Mouse (Mus musculus): ENCODE measurements around the gene Abca1. TPM values are rescaled to one million over a fixed set of nuclear protein-coding genes. Genes with fewer than 3 reads are reported as not detected.

The Abca1 gene
- polyA plus RNA-seq, 1 experiment from 2014 or later = 2.0 TPM

DNA sequence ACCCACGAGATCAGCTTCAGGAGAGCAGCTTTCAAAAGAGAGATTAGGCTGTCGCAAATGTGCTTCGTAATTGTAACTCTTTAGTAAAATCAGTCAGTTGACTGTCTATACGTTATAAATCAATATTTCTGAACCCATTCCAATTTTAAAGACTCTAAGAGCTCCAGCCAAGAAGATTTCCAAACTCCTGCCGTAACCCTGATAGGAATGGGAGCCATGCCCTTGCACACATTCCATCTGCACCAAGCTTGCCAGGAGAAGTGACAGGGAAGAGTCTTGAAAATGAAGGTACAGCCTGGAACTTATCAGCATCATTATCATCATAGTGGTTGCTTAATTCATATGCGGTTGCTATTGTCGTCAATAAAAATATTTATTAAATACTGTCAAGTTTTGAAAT, 15.2 kb upstream of the Abca1 start:
- no peak for DNase-seq (ENCODE audit: low spot score)
- no peaks in the 10 kb centered on the region for H3K4me1 ChIP-seq
- no peaks in the 10 kb centered on the region for H3K36me3 ChIP-seq
- H3K27me3 ChIP-seq (ENCODE audit: low read depth, poor library complexity, severe bottlenecking) = no peaks in the 10 kb centered on the region
- H3K4me3 ChIP-seq = no peak overlapping the region
- WGBS = 93% methylated on average over 7 of the region's 7 CpGs
- no peaks in the 10 kb centered on the region for H3K9me3 ChIP-seq (replicated peaks)
- no peak overlapping the region for H3K27ac ChIP-seq (replicated peaks)

DNA sequence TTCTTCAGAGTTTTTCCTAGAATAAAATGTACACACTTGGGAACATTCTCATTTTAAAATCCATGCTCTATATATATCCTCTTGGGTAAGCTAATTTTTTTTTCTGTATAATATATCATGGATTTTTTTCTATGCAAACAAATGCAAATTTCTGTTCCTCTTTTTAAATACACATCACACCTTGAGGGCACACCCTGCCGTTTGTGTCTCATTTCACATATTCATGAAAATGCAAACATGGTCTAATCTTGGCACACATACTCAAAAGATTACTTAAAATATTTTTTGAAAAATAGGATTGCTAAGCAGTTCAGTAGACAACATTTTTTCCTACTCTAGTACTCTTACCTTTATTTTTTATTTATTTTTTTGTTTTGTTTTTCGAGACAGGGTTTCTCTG, 10.7 kb upstream of the Abca1 start:
- H3K27ac ChIP-seq (replicated peaks) = no peak overlapping the region
- no peak overlapping the region for H3K4me3 ChIP-seq
- 89% methylated on average over 2 of the region's 2 CpGs for WGBS
- no peaks in the 10 kb centered on the region for H3K36me3 ChIP-seq
- H3K4me1 ChIP-seq = no peaks in the 10 kb centered on the region
- H3K9me3 ChIP-seq (replicated peaks) = no peaks in the 10 kb centered on the region
- DNase-seq (ENCODE audit: low spot score) = no peak
- no peaks in the 10 kb centered on the region for H3K27me3 ChIP-seq (ENCODE audit: low read depth, poor library complexity, severe bottlenecking)

DNA sequence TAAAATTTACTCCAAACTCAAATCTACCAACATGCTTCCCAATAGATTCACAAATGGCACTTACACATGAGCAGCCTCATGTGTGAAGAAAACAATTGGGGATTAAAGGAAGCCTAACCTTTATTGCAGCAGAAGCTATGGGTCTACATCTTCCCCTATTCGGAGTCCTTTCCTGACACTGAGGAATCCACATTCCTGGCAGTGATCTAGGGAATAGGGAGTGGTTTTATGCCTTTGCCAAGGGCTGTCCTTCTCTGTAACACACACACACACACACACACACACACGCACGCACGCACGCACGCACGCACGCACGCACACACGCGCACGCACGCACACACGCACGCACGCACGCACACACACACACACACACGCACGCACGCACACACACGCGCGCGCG, 5.5 kb upstream of the Abca1 start:
- no peaks in the 10 kb centered on the region for H3K36me3 ChIP-seq
- H3K27ac ChIP-seq (replicated peaks) = no peak overlapping the region
- H3K4me1 ChIP-seq = peaks cover 1% of the 10 kb centered on the region
- no peak for DNase-seq (ENCODE audit: low spot score)
- no peak overlapping the region for H3K4me3 ChIP-seq
- no peaks in the 10 kb centered on the region for H3K9me3 ChIP-seq (replicated peaks)
- peaks cover 15% of the 10 kb centered on the region for H3K27me3 ChIP-seq (ENCODE audit: low read depth, poor library complexity, severe bottlenecking)
- WGBS = 77% methylated on average over 11 of the region's 25 CpGs

DNA sequence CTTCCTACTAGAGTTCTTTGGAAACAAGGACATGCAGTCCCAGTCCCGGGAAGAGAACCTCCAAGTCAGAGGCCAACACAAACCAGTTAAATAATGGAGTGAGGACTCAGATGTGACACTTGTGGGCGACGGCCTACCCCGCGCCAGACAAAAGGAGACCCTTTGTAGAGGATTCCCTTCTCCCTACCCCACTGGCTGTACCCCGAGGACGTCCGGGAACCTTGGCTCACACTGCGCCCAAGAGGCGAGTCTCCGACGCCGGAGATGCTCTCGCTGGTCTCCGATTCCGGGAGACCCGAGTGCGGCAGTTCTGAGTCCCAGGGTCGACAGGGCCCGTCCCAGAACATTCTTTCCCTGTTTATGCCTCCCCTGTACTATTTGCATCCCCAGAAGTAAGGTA, 519 bp downstream of the Abca1 start:
- peaks cover 29% of the 10 kb centered on the region for H3K27me3 ChIP-seq (ENCODE audit: low read depth, poor library complexity, severe bottlenecking)
- WGBS = under 1% methylated on average over 20 of the region's 20 CpGs
- peak overlapping the region; percentile 67 for H3K4me3 ChIP-seq
- H3K36me3 ChIP-seq = no peaks in the 10 kb centered on the region
- H3K9me3 ChIP-seq (replicated peaks) = no peaks in the 10 kb centered on the region
- peak; percentile 53 for DNase-seq (ENCODE audit: low spot score)
- H3K4me1 ChIP-seq = peaks cover 21% of the 10 kb centered on the region
- peak overlapping the region; percentile 77 for H3K27ac ChIP-seq (replicated peaks)

GRCm38 (mm10) chr4:53158634-53159033, 1.1 kb downstream of the Abca1 start:
- H3K36me3 ChIP-seq = no peaks in the 10 kb centered on the region
- DNase-seq (ENCODE audit: low spot score) = peak; percentile 74
- peaks cover 25% of the 10 kb centered on the region for H3K4me1 ChIP-seq
- WGBS = 2% methylated on average over 18 of the region's 18 CpGs
- peak overlapping the region; percentile 77; the same call in 1 of the 2 replicates for H3K27ac ChIP-seq (replicated peaks)
- H3K9me3 ChIP-seq (replicated peaks) = no peaks in the 10 kb centered on the region
- H3K4me3 ChIP-seq = peak overlapping the region; percentile 67
- peaks cover 29% of the 10 kb centered on the region for H3K27me3 ChIP-seq (ENCODE audit: low read depth, poor library complexity, severe bottlenecking)

GRCm38 (mm10) chr4:53155471-53155870, 4.2 kb downstream of the Abca1 start:
- H3K27ac ChIP-seq (replicated peaks) = no peak overlapping the region
- peaks cover 37% of the 10 kb centered on the region for H3K4me1 ChIP-seq
- 90% methylated on average over 11 of the region's 11 CpGs for WGBS
- H3K27me3 ChIP-seq (ENCODE audit: low read depth, poor library complexity, severe bottlenecking) = peaks cover 17% of the 10 kb centered on the region
- H3K36me3 ChIP-seq = no peaks in the 10 kb centered on the region
- no peaks in the 10 kb centered on the region for H3K9me3 ChIP-seq (replicated peaks)
- no peak for DNase-seq (ENCODE audit: low spot score)
- H3K4me3 ChIP-seq = no peak overlapping the region

DNA sequence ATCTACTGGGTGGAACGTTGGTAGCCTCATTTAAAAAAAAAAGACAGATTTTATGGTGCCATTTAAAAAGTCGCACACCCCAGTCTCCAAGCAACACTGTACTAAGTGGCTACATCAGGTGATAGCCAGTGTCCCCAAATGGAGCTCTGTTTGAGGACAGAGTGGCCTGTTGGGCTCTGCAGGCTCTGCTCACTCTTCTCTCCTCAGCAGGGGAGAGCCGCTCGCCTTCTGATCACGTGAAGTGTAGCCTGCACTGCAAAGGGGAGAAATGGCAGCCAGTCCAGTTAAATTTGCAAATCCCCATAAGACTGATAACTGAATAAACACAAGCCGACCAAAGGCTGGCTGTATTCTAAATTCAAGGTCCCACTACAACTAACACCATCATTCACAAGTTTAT, 6.0 kb downstream of the Abca1 start:
- WGBS = 54% methylated on average over 6 of the region's 6 CpGs
- no peaks in the 10 kb centered on the region for H3K36me3 ChIP-seq
- no peak overlapping the region for H3K27ac ChIP-seq (replicated peaks)
- H3K9me3 ChIP-seq (replicated peaks) = no peaks in the 10 kb centered on the region
- H3K4me3 ChIP-seq = no peak overlapping the region
- 0 out of 2 replicates have a peak, but pooled peaks cover 3% of the 10 kb centered on the region for H3K27me3 ChIP-seq (ENCODE audit: low read depth, poor library complexity, severe bottlenecking)
- peaks cover 22% of the 10 kb centered on the region for H3K4me1 ChIP-seq
- DNase-seq (ENCODE audit: low spot score) = no peak

DNA sequence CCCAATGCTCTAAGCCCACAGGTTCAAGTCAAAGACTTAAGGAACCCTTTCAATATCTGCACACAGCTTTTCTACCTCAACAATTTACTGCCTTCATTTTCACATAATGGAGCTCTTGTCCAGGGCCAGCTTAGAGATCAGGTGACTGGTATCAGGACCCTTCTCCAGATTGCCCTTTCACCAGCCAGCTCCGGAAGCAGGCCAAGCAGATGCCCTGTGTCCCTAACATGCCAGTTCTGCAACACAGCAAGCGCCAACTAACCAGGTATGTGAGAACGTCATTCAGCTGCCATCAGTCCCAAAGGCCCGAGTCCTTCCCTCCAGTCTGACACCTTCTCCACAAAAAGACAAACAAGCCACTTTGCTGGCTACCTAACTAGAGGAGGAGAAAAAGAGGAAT, 6.6 kb downstream of the Abca1 start:
- Histone ChIP-seq H3K4me3 (no peak overlapping the region), H3K36me3 (no peaks in the 10 kb centered on the region), H3K9me3 (replicated peaks) (no peaks in the 10 kb centered on the region), H3K27me3 (ENCODE audit: low read depth, poor library complexity, severe bottlenecking) (no peaks in the 10 kb centered on the region), H3K4me1 (peaks cover 18% of the 10 kb centered on the region), H3K27ac (replicated peaks) (no peak overlapping the region)
- WGBS = 76% methylated on average over 4 of the region's 4 CpGs
- no peak for DNase-seq (ENCODE audit: low spot score)

DNA sequence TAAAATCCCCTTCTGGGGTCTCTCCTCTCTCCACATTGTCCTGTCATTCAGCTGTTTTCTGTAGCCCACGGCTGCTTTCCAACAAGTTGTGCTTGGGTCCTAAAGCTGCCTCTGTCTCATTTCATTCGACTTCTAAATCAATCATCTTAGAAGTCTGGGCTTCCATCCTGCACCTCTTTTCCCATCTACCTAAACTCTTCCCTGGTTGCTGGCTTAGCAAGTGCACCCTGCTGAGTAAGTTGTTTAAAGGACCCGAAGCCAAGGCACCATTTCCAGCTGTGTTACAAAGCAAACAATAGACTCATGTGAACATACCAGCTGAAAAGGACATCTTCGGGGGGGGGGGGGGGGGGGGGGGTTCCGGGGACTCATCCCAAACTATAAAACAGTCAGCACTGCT, 7.0 kb downstream of the Abca1 start:
- no peaks in the 10 kb centered on the region for H3K9me3 ChIP-seq (replicated peaks)
- H3K36me3 ChIP-seq = no peaks in the 10 kb centered on the region
- no peak overlapping the region for H3K4me3 ChIP-seq
- no peak overlapping the region for H3K27ac ChIP-seq (replicated peaks)
- H3K27me3 ChIP-seq (ENCODE audit: low read depth, poor library complexity, severe bottlenecking) = no peaks in the 10 kb centered on the region
- no peak for DNase-seq (ENCODE audit: low spot score)
- WGBS = 13% methylated on average over 5 of the region's 5 CpGs
- H3K4me1 ChIP-seq = peaks cover 18% of the 10 kb centered on the region

GRCm38 (mm10) chr4:53150516-53150915, 9.2 kb downstream of the Abca1 start:
- no peak overlapping the region for H3K4me3 ChIP-seq
- no peak overlapping the region for H3K27ac ChIP-seq (replicated peaks)
- 79% methylated on average over 8 of the region's 8 CpGs for WGBS
- no peak for DNase-seq (ENCODE audit: low spot score)
- no peaks in the 10 kb centered on the region for H3K36me3 ChIP-seq
- peaks cover 23% of the 10 kb centered on the region for H3K4me1 ChIP-seq
- no peaks in the 10 kb centered on the region for H3K27me3 ChIP-seq (ENCODE audit: low read depth, poor library complexity, severe bottlenecking)
- H3K9me3 ChIP-seq (replicated peaks) = no peaks in the 10 kb centered on the region

DNA sequence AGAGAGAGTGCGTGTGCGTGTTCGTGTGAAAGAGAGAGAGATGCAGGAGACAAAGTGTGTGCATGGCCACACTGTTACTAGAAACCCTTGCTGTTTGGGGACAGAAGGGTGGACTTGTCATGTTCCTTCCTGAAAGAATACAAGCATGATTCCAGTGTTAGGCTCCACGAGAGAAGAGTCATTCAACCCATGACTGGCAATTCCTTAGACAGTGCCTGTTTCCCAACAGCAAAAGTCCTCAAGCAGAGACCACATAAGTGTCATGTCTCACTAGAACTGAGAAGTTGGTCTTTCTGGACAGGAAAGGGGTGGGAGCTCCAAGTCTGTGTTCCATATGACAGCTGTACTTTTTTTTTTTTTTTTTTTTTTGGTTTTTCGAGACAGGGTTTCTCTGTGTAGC, 10.1 kb downstream of the Abca1 start:
- Histone ChIP-seq H3K27me3 (ENCODE audit: low read depth, poor library complexity, severe bottlenecking) (no peaks in the 10 kb centered on the region), H3K4me3 (no peak overlapping the region), H3K27ac (replicated peaks) (no peak overlapping the region), H3K9me3 (replicated peaks) (no peaks in the 10 kb centered on the region), H3K36me3 (no peaks in the 10 kb centered on the region), H3K4me1 (peaks cover 27% of the 10 kb centered on the region)
- 93% methylated on average over 4 of the region's 5 CpGs for WGBS
- no peak for DNase-seq (ENCODE audit: low spot score)

- Histone ChIP-seq H3K4me3 (no peak overlapping the region), H3K9me3 (replicated peaks) (no peaks in the 10 kb centered on the region), H3K27ac (replicated peaks) (no peak overlapping the region), H3K27me3 (ENCODE audit: low read depth, poor library complexity, severe bottlenecking) (no peaks in the 10 kb centered on the region), H3K4me1 (peaks cover 27% of the 10 kb centered on the region), H3K36me3 (no peaks in the 10 kb centered on the region)
- 92% methylated on average over 2 of the region's 2 CpGs for WGBS
- DNase-seq (ENCODE audit: low spot score) = no peak
Measured at GRCm38 (mm10) chr4:53148817-53149216, 10.9 kb downstream of the Abca1 start.

- Histone ChIP-seq H3K9me3 (replicated peaks) (no peaks in the 10 kb centered on the region), H3K4me1 (peaks cover 17% of the 10 kb centered on the region; the same call in 1 of the 2 replicates), H3K27me3 (ENCODE audit: low read depth, poor library complexity, severe bottlenecking) (no peaks in the 10 kb centered on the region), H3K27ac (replicated peaks) (no peak overlapping the region), H3K4me3 (no peak overlapping the region), H3K36me3 (no peaks in the 10 kb centered on the region)
- no peak for DNase-seq (ENCODE audit: low spot score)
- WGBS = 27% methylated on average over 2 of the region's 2 CpGs
Measured at GRCm38 (mm10) chr4:53147454-53147853, 12.2 kb downstream of the Abca1 start.

GRCm38 (mm10) chr4:53147046-53147445, 12.6 kb downstream of the Abca1 start:
- Histone ChIP-seq H3K36me3 (no peaks in the 10 kb centered on the region), H3K27me3 (ENCODE audit: low read depth, poor library complexity, severe bottlenecking) (no peaks in the 10 kb centered on the region), H3K4me1 (peaks cover 16% of the 10 kb centered on the region; the same call in 1 of the 2 replicates), H3K4me3 (no peak overlapping the region), H3K9me3 (replicated peaks) (no peaks in the 10 kb centered on the region), H3K27ac (replicated peaks) (no peak overlapping the region)
- WGBS = 39% methylated on average over 4 of the region's 4 CpGs
- DNase-seq (ENCODE audit: low spot score) = no peak
